Mouse (Mus musculus): ENCODE measurements at regions not wholly inside any gene's neighbourhood (a gene's known extent, or its start where the extent isn't known, plus 50 kb on each side); places are given as distances from the start of the nearest gene placed in this dataset.

DNA sequence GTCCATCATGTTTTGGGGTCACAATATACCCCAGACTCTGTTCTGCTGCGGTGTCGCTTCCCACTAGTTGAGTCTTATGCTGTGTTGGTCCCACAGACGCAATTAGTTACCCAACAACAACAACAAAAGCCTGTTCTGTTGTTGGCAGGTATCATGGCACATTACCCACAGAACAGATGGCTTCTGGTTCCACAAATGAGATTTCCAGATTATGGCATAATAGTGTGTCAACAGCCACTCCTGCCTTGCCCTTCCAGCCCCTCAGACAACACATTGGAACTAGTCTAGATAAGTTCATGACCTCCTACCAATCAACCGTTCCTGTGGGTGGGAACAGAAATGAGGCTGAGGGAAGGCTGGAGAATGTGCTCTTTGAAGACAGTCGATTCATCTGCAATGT is 351.5 kb downstream of the Fut8 start:
- no peaks in the 10 kb centered on the region for H3K4me1 ChIP-seq (ENCODE audit: control insufficient read depth in 2 of 2, insufficient read depth in 2 of 2, low read length in 2 of 2, poor library complexity in 1 of 2)
- no peaks in the 10 kb centered on the region for H3K9me3 ChIP-seq (ENCODE audit: control insufficient read depth, insufficient read depth, low read depth, low read length)
- no peak overlapping the region for H3K9ac ChIP-seq (ENCODE audit: insufficient read depth, low read depth, low read length, poor library complexity, severe bottlenecking)
- in situ Hi-C loops (cut with MboI; ENCODE audit: low sequenced_read_pairs in 2 of 2, unreplicated experiment in 2 of 2), result no loop called here
- no peaks in the 10 kb centered on the region for H3K36me3 ChIP-seq (ENCODE audit: control insufficient read depth, insufficient read depth, low read length, poor library complexity, severe bottlenecking)
- H3K27ac ChIP-seq (ENCODE audit: insufficient read depth, low read depth, low read length, poor library complexity, severe bottlenecking), result no peak overlapping the region
- no peak for TF ChIP-seq MAFK (IDR thresholded peaks at IDR 0.05; ENCODE audit: insufficient read depth, low read depth, low read length)
- TF ChIP-seq HCFC1 (IDR thresholded peaks at IDR 0.05; ENCODE audit: borderline replicate concordance, insufficient read depth, low read length), result no peak
- TF ChIP-seq ZC3H11A (IDR thresholded peaks at IDR 0.05; ENCODE audit: borderline replicate concordance, low read depth, low read length), result no peak
- no peak for TF ChIP-seq ZNF384 (IDR thresholded peaks at IDR 0.05; ENCODE audit: low read depth, low read length)
- TF ChIP-seq CHD2 (IDR thresholded peaks at IDR 0.05; ENCODE audit: low read depth, low read length), result no peak
- no peak overlapping the region for H3K4me3 ChIP-seq (ENCODE audit: insufficient read depth in 1 of 2, low read depth in 1 of 2, low read length in 2 of 2, poor library complexity in 1 of 2, severe bottlenecking in 1 of 2)
- no peak for DNase-seq (ENCODE audit: low read depth, low spot score)

DNA sequence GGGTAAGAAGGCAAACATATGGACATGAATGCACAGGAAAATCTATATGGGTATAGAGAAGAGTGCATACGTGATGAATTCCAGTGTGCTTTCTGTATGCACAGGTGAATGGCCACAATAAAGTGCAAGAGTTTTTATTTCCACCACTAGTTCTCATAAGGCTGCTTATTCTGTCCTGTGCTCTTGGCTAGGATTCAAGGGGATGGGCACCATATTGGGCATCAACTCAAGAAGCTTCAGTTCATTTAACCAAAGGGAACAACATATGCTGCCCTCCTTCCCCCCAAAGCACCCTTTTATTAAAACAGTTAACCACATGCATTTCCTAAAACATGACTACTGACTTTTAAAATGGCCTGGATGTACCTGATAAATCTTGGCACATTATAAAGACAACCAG is 356.2 kb downstream of the Fut8 start:
- no peak overlapping the region for H3K4me3 ChIP-seq (ENCODE audit: insufficient read depth in 1 of 2, low read depth in 1 of 2, low read length in 2 of 2, poor library complexity in 1 of 2, severe bottlenecking in 1 of 2)
- H3K27ac ChIP-seq (ENCODE audit: insufficient read depth, low read depth, low read length, poor library complexity, severe bottlenecking), result no peak overlapping the region
- H3K9me3 ChIP-seq (ENCODE audit: control insufficient read depth, insufficient read depth, low read depth, low read length), result no peaks in the 10 kb centered on the region
- no peaks in the 10 kb centered on the region for H3K36me3 ChIP-seq (ENCODE audit: control insufficient read depth, insufficient read depth, low read length, poor library complexity, severe bottlenecking)
- no peak overlapping the region for H3K9ac ChIP-seq (ENCODE audit: insufficient read depth, low read depth, low read length, poor library complexity, severe bottlenecking)
- no peaks in the 10 kb centered on the region for H3K4me1 ChIP-seq (ENCODE audit: control insufficient read depth in 2 of 2, insufficient read depth in 2 of 2, low read length in 2 of 2, poor library complexity in 1 of 2)
- TF ChIP-seq ZNF384 (IDR thresholded peaks at IDR 0.05; ENCODE audit: low read depth, low read length) (no peak), CHD2 (IDR thresholded peaks at IDR 0.05; ENCODE audit: low read depth, low read length) (no peak), MAFK (IDR thresholded peaks at IDR 0.05; ENCODE audit: insufficient read depth, low read depth, low read length) (no peak), HCFC1 (IDR thresholded peaks at IDR 0.05; ENCODE audit: borderline replicate concordance, insufficient read depth, low read length) (no peak), ZC3H11A (IDR thresholded peaks at IDR 0.05; ENCODE audit: borderline replicate concordance, low read depth, low read length) (no peak)
- in situ Hi-C loops (cut with MboI; ENCODE audit: low sequenced_read_pairs in 2 of 2, unreplicated experiment in 2 of 2), result no loop called here
- no peak for DNase-seq (ENCODE audit: low read depth, low spot score)

DNA sequence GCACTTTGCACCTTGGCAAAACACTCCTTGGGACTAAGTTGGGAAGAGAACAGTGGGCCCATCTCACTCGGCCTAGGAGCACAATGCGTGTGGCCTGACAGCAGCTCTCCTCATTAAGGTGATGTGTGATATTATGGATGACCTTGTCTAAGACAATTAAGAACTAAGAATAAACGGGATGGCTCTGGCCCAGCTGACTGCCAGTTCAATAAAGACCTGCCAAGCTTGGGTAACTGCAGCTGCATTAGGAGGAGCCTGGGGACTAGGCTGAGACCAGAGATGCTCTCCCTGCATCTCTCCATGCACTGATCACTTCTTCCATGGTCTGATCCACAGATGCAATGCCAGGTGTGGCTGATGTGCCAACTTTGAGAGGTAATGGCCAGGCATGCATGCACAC is 356.7 kb downstream of the Fut8 start:
- Histone ChIP-seq H3K27ac (ENCODE audit: insufficient read depth, low read depth, low read length, poor library complexity, severe bottlenecking) (no peak overlapping the region), H3K9ac (ENCODE audit: insufficient read depth, low read depth, low read length, poor library complexity, severe bottlenecking) (no peak overlapping the region), H3K36me3 (ENCODE audit: control insufficient read depth, insufficient read depth, low read length, poor library complexity, severe bottlenecking) (no peaks in the 10 kb centered on the region), H3K9me3 (ENCODE audit: control insufficient read depth, insufficient read depth, low read depth, low read length) (no peaks in the 10 kb centered on the region), H3K4me3 (ENCODE audit: insufficient read depth in 1 of 2, low read depth in 1 of 2, low read length in 2 of 2, poor library complexity in 1 of 2, severe bottlenecking in 1 of 2) (no peak overlapping the region), H3K4me1 (ENCODE audit: control insufficient read depth in 2 of 2, insufficient read depth in 2 of 2, low read length in 2 of 2, poor library complexity in 1 of 2) (no peaks in the 10 kb centered on the region)
- TF ChIP-seq ZC3H11A (IDR thresholded peaks at IDR 0.05; ENCODE audit: borderline replicate concordance, low read depth, low read length) (no peak), CHD2 (IDR thresholded peaks at IDR 0.05; ENCODE audit: low read depth, low read length) (no peak), MAFK (IDR thresholded peaks at IDR 0.05; ENCODE audit: insufficient read depth, low read depth, low read length) (no peak), ZNF384 (IDR thresholded peaks at IDR 0.05; ENCODE audit: low read depth, low read length) (no peak), HCFC1 (IDR thresholded peaks at IDR 0.05; ENCODE audit: borderline replicate concordance, insufficient read depth, low read length) (no peak)
- DNase-seq (ENCODE audit: low read depth, low spot score), result no peak
- in situ Hi-C loops (cut with MboI; ENCODE audit: low sequenced_read_pairs in 2 of 2, unreplicated experiment in 2 of 2), result no loop called here

DNA sequence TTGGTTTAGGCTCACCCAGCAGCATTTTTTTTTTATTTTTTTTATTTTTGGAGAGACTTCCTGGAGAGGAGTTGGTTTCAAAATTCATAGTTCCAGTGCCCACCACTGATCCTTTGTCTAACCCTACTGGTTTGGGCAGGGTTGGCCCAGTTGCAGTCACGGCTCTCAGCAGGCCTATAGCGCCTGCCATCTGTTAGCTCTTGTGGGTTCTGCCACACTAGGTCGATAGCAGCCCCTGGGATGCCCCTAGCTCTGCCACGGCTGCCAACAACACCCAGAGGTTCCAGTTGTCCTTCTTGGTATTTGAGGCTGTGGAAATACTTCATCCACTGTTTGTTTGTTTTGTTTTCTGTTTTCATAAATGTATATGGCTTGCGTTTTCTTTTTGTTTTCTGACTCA is 357.9 kb downstream of the Fut8 start:
- Histone ChIP-seq H3K36me3 (ENCODE audit: control insufficient read depth, insufficient read depth, low read length, poor library complexity, severe bottlenecking) (no peaks in the 10 kb centered on the region), H3K4me3 (ENCODE audit: insufficient read depth in 1 of 2, low read depth in 1 of 2, low read length in 2 of 2, poor library complexity in 1 of 2, severe bottlenecking in 1 of 2) (no peak overlapping the region), H3K9ac (ENCODE audit: insufficient read depth, low read depth, low read length, poor library complexity, severe bottlenecking) (no peak overlapping the region), H3K4me1 (ENCODE audit: control insufficient read depth in 2 of 2, insufficient read depth in 2 of 2, low read length in 2 of 2, poor library complexity in 1 of 2) (no peaks in the 10 kb centered on the region), H3K27ac (ENCODE audit: insufficient read depth, low read depth, low read length, poor library complexity, severe bottlenecking) (no peak overlapping the region), H3K9me3 (ENCODE audit: control insufficient read depth, insufficient read depth, low read depth, low read length) (no peaks in the 10 kb centered on the region)
- no peak for DNase-seq (ENCODE audit: low read depth, low spot score)
- no peak for TF ChIP-seq HCFC1 (IDR thresholded peaks at IDR 0.05; ENCODE audit: borderline replicate concordance, insufficient read depth, low read length)
- TF ChIP-seq ZNF384 (IDR thresholded peaks at IDR 0.05; ENCODE audit: low read depth, low read length), result no peak
- TF ChIP-seq ZC3H11A (IDR thresholded peaks at IDR 0.05; ENCODE audit: borderline replicate concordance, low read depth, low read length), result no peak
- TF ChIP-seq MAFK (IDR thresholded peaks at IDR 0.05; ENCODE audit: insufficient read depth, low read depth, low read length), result no peak
- no peak for TF ChIP-seq CHD2 (IDR thresholded peaks at IDR 0.05; ENCODE audit: low read depth, low read length)
- in situ Hi-C loops (cut with MboI; ENCODE audit: low sequenced_read_pairs in 2 of 2, unreplicated experiment in 2 of 2), result no loop called here

DNA sequence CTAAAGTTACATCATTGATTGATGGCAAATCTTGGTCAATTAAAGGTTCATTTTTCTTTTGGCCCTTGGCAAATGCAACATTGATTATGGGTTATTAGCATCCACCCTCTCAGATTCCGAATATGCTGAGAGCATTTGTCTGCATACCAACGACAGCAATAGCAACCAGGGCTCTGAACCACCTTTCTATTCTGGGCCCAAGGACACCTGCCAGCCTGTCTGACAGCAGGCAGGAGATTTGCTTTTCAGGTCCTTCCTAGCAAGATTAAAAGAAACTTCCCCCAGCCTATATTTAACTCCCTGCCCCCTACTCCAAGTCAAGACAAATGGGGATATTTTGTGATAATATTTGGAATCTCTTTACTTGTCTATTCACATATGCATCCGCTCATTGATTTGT is 358.8 kb downstream of the Fut8 start:
- Histone ChIP-seq H3K4me1 (ENCODE audit: control insufficient read depth in 2 of 2, insufficient read depth in 2 of 2, low read length in 2 of 2, poor library complexity in 1 of 2) (no peaks in the 10 kb centered on the region), H3K27ac (ENCODE audit: insufficient read depth, low read depth, low read length, poor library complexity, severe bottlenecking) (no peak overlapping the region), H3K9ac (ENCODE audit: insufficient read depth, low read depth, low read length, poor library complexity, severe bottlenecking) (no peak overlapping the region), H3K4me3 (ENCODE audit: insufficient read depth in 1 of 2, low read depth in 1 of 2, low read length in 2 of 2, poor library complexity in 1 of 2, severe bottlenecking in 1 of 2) (no peak overlapping the region), H3K36me3 (ENCODE audit: control insufficient read depth, insufficient read depth, low read length, poor library complexity, severe bottlenecking) (no peaks in the 10 kb centered on the region), H3K9me3 (ENCODE audit: control insufficient read depth, insufficient read depth, low read depth, low read length) (no peaks in the 10 kb centered on the region)
- in situ Hi-C loops (cut with MboI; ENCODE audit: low sequenced_read_pairs in 2 of 2, unreplicated experiment in 2 of 2), result no loop called here
- no peak for DNase-seq (ENCODE audit: low read depth, low spot score)
- TF ChIP-seq ZC3H11A (IDR thresholded peaks at IDR 0.05; ENCODE audit: borderline replicate concordance, low read depth, low read length) (no peak), MAFK (IDR thresholded peaks at IDR 0.05; ENCODE audit: insufficient read depth, low read depth, low read length) (no peak), HCFC1 (IDR thresholded peaks at IDR 0.05; ENCODE audit: borderline replicate concordance, insufficient read depth, low read length) (no peak), CHD2 (IDR thresholded peaks at IDR 0.05; ENCODE audit: low read depth, low read length) (no peak)
